Mouse (Mus musculus): ENCODE measurements around the gene Hist2h2aa1. TPM values are rescaled to one million over a fixed set of nuclear protein-coding genes. Genes with fewer than 3 reads are reported as not detected.
"Not testable (repeated sequence)": the region's sequence is repeated elsewhere in the genome, so short reads cannot be mapped to it uniquely, and the experiment has no call there.

The Hist2h2aa1 gene
- polyA plus RNA-seq, 1 experiment from 2014 or later: 13.4 TPM

- H3K4me1 ChIP-seq (replicated peaks): peaks cover 60% of the 10 kb centered on the region
- under 1% methylated on average over 38 of the region's 47 CpGs for WGBS
- not testable (repeated sequence) for H3K36me3 ChIP-seq; H3K9me3 ChIP-seq; H3K27me3 ChIP-seq (ENCODE audit: insufficient read depth, poor library complexity, severe bottlenecking)
- peak; percentile 50 for DNase-seq (ENCODE audit: low spot score)
- peak overlapping the region; percentile 68 for H3K4me3 ChIP-seq
- peak overlapping the region; percentile 97 for H3K27ac ChIP-seq
These were observed 25.0 kb upstream of the Hist2h2aa1 start for GRCm38 (mm10) chr3:96220131-96220764.

DNA sequence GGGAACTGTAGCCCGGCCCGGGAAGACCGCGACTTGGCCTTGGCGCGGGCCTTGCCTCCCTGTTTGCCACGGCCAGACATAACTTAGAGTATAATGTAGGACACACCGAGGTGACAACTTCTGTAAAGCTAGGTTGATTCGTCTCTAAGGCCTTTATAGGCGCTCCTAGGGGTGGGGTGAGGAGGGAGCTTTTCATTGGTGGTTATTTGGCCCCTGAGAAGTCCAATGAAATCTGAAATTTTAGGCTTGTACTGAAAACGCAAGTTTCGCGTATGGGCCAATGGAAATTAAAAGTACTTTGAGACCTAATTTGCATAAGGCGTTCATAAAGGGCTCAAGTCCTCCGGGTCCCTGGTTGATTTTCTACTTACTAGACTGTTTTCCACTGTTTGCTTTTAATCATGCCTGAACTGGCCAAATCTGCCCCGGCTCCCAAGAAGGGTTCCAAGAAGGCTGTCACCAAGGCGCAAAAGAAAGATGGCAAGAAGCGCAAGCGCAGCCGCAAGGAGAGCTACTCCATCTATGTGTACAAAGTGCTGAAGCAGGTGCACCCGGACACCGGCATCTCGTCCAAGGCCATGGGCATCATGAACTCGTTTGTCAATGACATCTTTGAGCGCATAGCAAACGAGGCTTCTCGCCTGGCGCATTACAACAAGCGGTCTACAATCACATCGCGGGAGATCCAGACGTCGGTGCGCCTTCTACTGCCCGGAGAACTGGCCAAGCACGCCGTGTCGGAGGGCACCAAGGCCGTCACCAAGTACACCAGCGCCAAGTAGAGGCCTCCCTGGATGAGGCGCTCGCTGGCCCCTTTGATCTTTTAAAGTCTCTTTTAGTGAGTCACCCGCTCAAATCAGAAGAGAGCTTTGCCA is 24.3 kb upstream of the Hist2h2aa1 start, which contains the start of the genes Hist2h2ac and Hist2h2be:
TSS of gene Hist2h2ac (minus strand) at position 116 of the 875 bp plus-strand sequence.
TSS of gene Hist2h2be (plus strand) at position 355 of the 875 bp plus-strand sequence.
- Histone ChIP-seq H3K4me3 (peak within 1 kb of the TSS; percentile 68), H3K27ac (peak within 1 kb of the TSS; percentile 97), H3K9me3 (no peaks in the 10 kb centered on the region), H3K4me1 (replicated peaks) (peaks cover 64% of the 10 kb centered on the region), H3K36me3 (no peaks in the 10 kb centered on the region), H3K27me3 (ENCODE audit: insufficient read depth, poor library complexity, severe bottlenecking) (no peaks in the 10 kb centered on the region)
- under 1% methylated on average over 43 of the region's 43 CpGs for WGBS
- DNase-seq (ENCODE audit: low spot score): peak; percentile 82

- Histone ChIP-seq H3K4me1 (replicated peaks) (peaks cover 62% of the 10 kb centered on the region), H3K27ac (peak overlapping the region; percentile 97), H3K9me3 (no peaks in the 10 kb centered on the region), H3K27me3 (ENCODE audit: insufficient read depth, poor library complexity, severe bottlenecking) (no peaks in the 10 kb centered on the region), H3K4me3 (peak overlapping the region; percentile 68), H3K36me3 (no peaks in the 10 kb centered on the region)
- DNase-seq (ENCODE audit: low spot score): peak; percentile 19
- 19% methylated on average over 9 of the region's 9 CpGs for WGBS
These were observed 23.7 kb upstream of the Hist2h2aa1 start for GRCm38 (mm10) chr3:96221640-96222038.

DNA sequence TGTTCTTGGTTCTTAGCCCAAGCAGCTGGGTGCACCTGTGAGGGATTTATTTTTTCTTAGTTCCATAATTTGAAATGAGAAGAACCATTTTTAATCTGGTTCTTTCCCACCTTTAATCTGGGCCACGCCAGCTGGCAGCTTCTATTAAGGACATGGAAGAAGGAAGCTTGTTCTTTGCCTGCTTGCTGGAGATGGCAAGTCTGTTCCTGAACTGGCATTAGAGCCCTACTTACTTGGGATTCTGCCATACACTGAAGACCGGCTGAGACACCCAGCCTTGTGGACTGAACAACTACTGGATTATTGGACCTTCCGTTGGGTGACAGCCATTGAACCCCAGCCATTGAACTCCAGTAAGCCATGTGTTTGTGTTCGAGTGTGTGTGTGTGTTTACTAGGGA is 22.5 kb upstream of the Hist2h2aa1 start:
- peak overlapping the region; percentile 68 for H3K4me3 ChIP-seq
- peaks cover 69% of the 10 kb centered on the region for H3K4me1 ChIP-seq (replicated peaks)
- WGBS: 92% methylated on average over 4 of the region's 4 CpGs
- H3K27ac ChIP-seq: 0 out of 2 replicates have a peak overlapping the region, but pooled peaks have one; percentile 35
- no peak for DNase-seq (ENCODE audit: low spot score)
- no peaks in the 10 kb centered on the region for H3K9me3 ChIP-seq
- no peaks in the 10 kb centered on the region for H3K36me3 ChIP-seq
- H3K27me3 ChIP-seq (ENCODE audit: insufficient read depth, poor library complexity, severe bottlenecking): no peaks in the 10 kb centered on the region

DNA sequence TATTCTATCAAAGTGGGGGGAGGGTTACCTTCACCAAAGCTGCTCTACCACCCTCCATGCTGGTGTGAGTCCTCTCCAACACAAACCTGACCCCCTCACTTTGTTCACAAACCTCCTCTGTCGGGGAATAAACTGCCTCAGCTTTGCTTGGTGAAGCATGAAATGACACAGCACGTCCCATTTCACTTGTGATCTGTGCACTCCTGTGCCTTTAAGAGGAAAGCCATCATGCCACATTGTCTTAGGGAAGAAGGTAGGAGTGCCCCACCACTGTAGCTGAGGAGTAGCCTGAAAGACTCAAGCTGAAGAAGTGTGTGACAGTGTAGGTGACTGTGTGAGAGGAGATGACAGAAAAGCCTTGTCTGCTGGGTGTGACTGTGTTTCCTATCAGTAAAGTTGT is 19.9 kb upstream of the Hist2h2aa1 start:
- no peak for DNase-seq (ENCODE audit: low spot score)
- Histone ChIP-seq H3K36me3 (no peaks in the 10 kb centered on the region), H3K27me3 (ENCODE audit: insufficient read depth, poor library complexity, severe bottlenecking) (no peaks in the 10 kb centered on the region), H3K27ac (peak overlapping the region; percentile 9; the same call in 1 of the 2 replicates), H3K9me3 (no peaks in the 10 kb centered on the region), H3K4me3 (peak overlapping the region; percentile 24; the same call in 1 of the 2 replicates), H3K4me1 (replicated peaks) (peaks cover 58% of the 10 kb centered on the region)
- 22% methylated on average over 2 of the region's 2 CpGs for WGBS

DNA sequence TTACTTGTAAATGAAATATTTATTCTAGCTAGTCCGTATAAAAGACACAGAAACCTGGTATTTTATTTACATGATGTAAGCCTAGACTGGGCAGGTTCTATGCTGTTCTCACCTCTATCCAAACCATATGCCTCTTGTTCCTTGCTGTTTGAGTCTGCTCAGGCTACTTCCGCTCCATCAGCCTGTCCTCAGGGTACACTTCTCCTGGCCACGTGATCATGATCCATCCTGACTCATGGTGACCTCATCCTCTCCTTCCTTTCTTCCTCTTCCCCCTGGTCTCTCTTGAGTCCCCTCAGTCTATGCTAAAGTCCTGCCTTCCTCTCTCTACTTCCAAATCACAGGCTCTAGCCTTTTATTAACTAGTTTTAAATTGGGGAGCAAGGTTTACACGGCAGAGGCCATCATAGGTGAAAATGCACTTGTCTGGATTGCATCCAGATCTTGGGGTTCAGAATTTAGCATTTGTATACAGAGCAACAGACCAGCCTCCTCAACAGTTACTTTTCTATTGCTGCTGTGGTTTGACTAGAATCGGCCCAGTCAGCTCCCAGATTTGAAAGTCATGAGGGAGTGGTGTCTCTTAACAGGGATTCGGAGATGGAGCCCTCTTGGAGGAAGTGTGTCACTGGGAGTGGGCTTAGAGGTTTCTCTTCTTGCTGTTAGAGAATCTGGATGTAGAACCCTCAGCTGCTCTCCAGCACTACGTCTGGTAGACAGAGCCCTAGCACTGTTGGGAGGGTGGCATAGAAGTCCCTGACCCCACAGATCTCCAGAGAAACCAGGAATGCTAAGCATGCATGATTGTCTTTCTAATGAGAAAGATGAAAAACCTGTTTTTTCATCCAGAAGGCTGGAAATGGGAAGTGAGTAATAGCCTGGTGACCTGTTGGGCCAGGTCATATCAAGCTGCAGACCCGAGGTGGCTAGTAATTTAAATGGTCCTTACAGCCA is 18.3 kb upstream of the Hist2h2aa1 start:
- DNase-seq (ENCODE audit: low spot score): no peak
- Histone ChIP-seq H3K27me3 (ENCODE audit: insufficient read depth, poor library complexity, severe bottlenecking) (no peaks in the 10 kb centered on the region), H3K27ac (no peak overlapping the region), H3K4me3 (no peak overlapping the region), H3K9me3 (no peaks in the 10 kb centered on the region), H3K36me3 (no peaks in the 10 kb centered on the region), H3K4me1 (replicated peaks) (peaks cover 48% of the 10 kb centered on the region)
- 71% methylated on average over 8 of the region's 8 CpGs for WGBS

DNA sequence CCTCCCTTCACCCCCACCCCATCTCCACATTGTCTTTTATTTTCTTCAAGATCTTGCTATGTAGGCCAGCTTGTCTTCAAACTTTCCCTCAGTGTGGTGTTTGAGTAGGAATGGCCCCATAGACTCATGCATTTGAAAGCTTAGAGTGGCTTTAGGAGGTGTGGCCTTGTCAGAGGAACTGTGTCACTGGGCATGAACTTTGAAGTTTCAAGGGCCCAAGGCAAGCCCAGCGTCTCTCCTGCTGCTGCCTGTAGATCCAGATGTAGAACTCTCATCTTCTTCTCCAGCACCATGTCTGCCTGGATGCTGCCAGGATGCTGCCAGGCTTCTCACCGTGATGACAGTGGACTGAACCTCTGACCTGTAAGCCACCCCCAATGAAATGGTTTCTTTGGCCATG is 16.5 kb upstream of the Hist2h2aa1 start:
- Histone ChIP-seq H3K9me3 (no peaks in the 10 kb centered on the region), H3K27ac (no peak overlapping the region), H3K27me3 (ENCODE audit: insufficient read depth, poor library complexity, severe bottlenecking) (no peaks in the 10 kb centered on the region), H3K4me3 (no peak overlapping the region), H3K36me3 (no peaks in the 10 kb centered on the region), H3K4me1 (replicated peaks) (peaks cover 31% of the 10 kb centered on the region)
- 63% methylated on average over 2 of the region's 2 CpGs for WGBS
- no peak for DNase-seq (ENCODE audit: low spot score)

DNA sequence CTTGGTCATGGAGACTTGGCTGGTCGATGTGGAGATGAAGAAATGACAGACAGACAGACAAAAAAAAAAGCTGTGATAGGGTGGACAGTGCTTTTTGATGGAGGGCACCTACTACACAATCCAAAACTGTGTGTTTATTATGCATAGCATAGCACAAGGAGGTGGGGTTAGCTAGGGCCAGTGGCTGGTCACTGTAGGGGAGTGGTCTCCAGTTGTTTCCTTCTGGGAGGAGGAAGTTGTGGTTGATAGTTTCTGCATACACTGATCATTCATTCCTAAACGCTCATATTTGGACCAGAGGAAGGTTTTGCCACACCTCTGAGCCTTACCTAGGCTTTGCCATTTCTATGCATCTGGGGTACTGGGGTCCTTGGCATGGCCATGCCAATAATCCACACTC is 14.9 kb upstream of the Hist2h2aa1 start:
- Histone ChIP-seq H3K36me3 (no peaks in the 10 kb centered on the region), H3K27ac (no peak overlapping the region), H3K9me3 (no peaks in the 10 kb centered on the region), H3K27me3 (ENCODE audit: insufficient read depth, poor library complexity, severe bottlenecking) (no peaks in the 10 kb centered on the region), H3K4me3 (no peak overlapping the region), H3K4me1 (replicated peaks) (peaks cover 18% of the 10 kb centered on the region)
- DNase-seq (ENCODE audit: low spot score): no peak
- WGBS: 84% methylated on average over 2 of the region's 2 CpGs

GRCm38 (mm10) chr3:96230910-96231757 is 14.2 kb upstream of the Hist2h2aa1 start:
- 78% methylated on average over 4 of the region's 4 CpGs for WGBS
- H3K9me3 ChIP-seq: no peaks in the 10 kb centered on the region
- no peak overlapping the region for H3K4me3 ChIP-seq
- H3K36me3 ChIP-seq: no peaks in the 10 kb centered on the region
- H3K27ac ChIP-seq: no peak overlapping the region
- H3K27me3 ChIP-seq (ENCODE audit: insufficient read depth, poor library complexity, severe bottlenecking): no peaks in the 10 kb centered on the region
- no peak for DNase-seq (ENCODE audit: low spot score)
- 0 out of 2 replicates have a peak, but pooled peaks cover 11% of the 10 kb centered on the region for H3K4me1 ChIP-seq (replicated peaks)

DNA sequence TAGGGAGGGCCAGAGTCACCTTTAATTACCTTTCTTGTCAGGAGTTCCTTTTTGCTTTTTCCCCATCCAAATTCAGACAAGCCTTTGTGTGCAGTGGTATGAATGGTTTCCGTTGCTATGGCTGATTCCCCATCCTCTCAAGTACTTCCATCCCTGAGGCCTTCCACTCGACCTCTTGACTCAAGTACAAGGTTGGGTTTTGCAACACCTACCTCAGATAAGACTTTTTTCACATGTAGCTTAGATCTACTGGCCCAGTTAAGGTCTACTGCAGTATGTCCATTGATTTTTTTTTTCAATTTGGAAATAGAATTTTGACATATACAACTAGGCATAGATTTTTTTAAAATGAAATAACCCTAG is 13.6 kb upstream of the Hist2h2aa1 start:
- Histone ChIP-seq H3K27me3 (ENCODE audit: insufficient read depth, poor library complexity, severe bottlenecking) (no peaks in the 10 kb centered on the region), H3K4me1 (replicated peaks) (peaks cover 10% of the 10 kb centered on the region; the same call in 1 of the 2 replicates), H3K36me3 (no peaks in the 10 kb centered on the region), H3K9me3 (no peaks in the 10 kb centered on the region), H3K4me3 (no peak overlapping the region), H3K27ac (no peak overlapping the region)
- no peak for DNase-seq (ENCODE audit: low spot score)
- WGBS: 74% methylated on average over 2 of the region's 2 CpGs

GRCm38 (mm10) chr3:96234914-96235313 is 10.4 kb upstream of the Hist2h2aa1 start:
- no peak overlapping the region for H3K4me3 ChIP-seq
- 95% methylated on average over 2 of the region's 2 CpGs for WGBS
- H3K27ac ChIP-seq: no peak overlapping the region
- H3K9me3 ChIP-seq: no peaks in the 10 kb centered on the region
- no peaks in the 10 kb centered on the region for H3K27me3 ChIP-seq (ENCODE audit: insufficient read depth, poor library complexity, severe bottlenecking)
- H3K36me3 ChIP-seq: no peaks in the 10 kb centered on the region
- H3K4me1 ChIP-seq (replicated peaks): peaks cover 16% of the 10 kb centered on the region
- DNase-seq (ENCODE audit: low spot score): no peak
